Mouse (Mus musculus) stomach, embryonic 15.5 days (tissue): ENCODE results near the gene Rab7. TPM values are rescaled to one million over a fixed set of nuclear protein-coding genes. Genes with fewer than 3 reads are reported as not detected.
A peak's percentile ranks its signal among the peaks of the same experiment; 100 is the strongest.

Experiments
- ATAC-seq: fragments of 200-750 bp; cut with Nextera tagmentation; 2 replicates; pipeline ENCODE4 v1.8.0; 2017; ENCODE audit warnings: low read depth, moderate number of reproducible peaks, moderate TSS enrichment; ENCODE audit not compliant: insufficient read depth, low FRiP score
- H3K27ac ChIP-seq: fragments of 300-500 bp; sonication (generic); 2 replicates; pipeline ENCODE4 v1.5.1; 2015; ENCODE audit warnings: mild to moderate bottlenecking, inconsistent platforms
- H3K27me3 ChIP-seq: fragments of 300-500 bp; sonication (generic); replicated peaks from 2 replicates; pipeline ENCODE4 v1.6.1; 2015; ENCODE audit warnings: inconsistent platforms
- H3K36me3 ChIP-seq: fragments of 300-500 bp; sonication (generic); 2 replicates; pipeline ENCODE4 v1.6.1; 2015; ENCODE audit warnings: inconsistent platforms
- H3K4me1 ChIP-seq: fragments of 300-500 bp; sonication (generic); 2 replicates; pipeline ENCODE4 v1.6.1; 2015; ENCODE audit warnings: inconsistent platforms
- H3K4me2 ChIP-seq: fragments of 300-500 bp; sonication (generic); 2 replicates; pipeline ENCODE4 v1.6.1; 2015; ENCODE audit warnings: mild to moderate bottlenecking, inconsistent platforms
- H3K4me3 ChIP-seq: fragments of 300-500 bp; sonication (generic); replicated peaks from 2 replicates; pipeline ENCODE4 v1.5.1; 2015; ENCODE audit warnings: inconsistent platforms
- H3K9ac ChIP-seq: fragments of 300-500 bp; sonication (generic); 2 replicates; pipeline ENCODE4 v1.6.1; 2015; ENCODE audit warnings: inconsistent platforms
- H3K9me3 ChIP-seq: fragments of 300-500 bp; sonication (generic); 2 replicates; pipeline ENCODE4 v1.6.1; 2016; ENCODE audit warnings: inconsistent platforms
- WGBS: fragments of 180-500 bp; shearing (Covaris S2); methylation state at CpG from one replicate; pipeline ENCODE4 v1.1.7; 2015; 5-methylcytosine and 5-hydroxymethylcytosine counted together
- polyA plus RNA-seq: library from polyadenylated mRNA; unstranded; fragments of >200 nt; fragmentation: Nextera tagmentation; extraction: Ambion mirVana; gene quantifications from 2 replicates; pipeline ENCODE4 v1.2.1, GENCODE M21; 2015

Gene Rab7
- polyA plus RNA-seq, 1 experiment from 2014 or later, result 212 TPM

- Histone ChIP-seq H3K9me3 (no peaks in the 10 kb centered on the region), H3K4me1 (no peaks in the 10 kb centered on the region), H3K36me3 (no peaks in the 10 kb centered on the region), H3K9ac (no peak overlapping the region), H3K27ac (no peak overlapping the region), H3K4me2 (no peak overlapping the region), H3K27me3 (no peaks in the 10 kb centered on the region), H3K4me3 (no peak overlapping the region)
- no peak for ATAC-seq
- WGBS, result 59% methylated on average over 3 of the region's 3 CpGs
These were observed 20.9 kb upstream of the Rab7 start for GRCm38 (mm10) chr6:88065968-88066367.

DNA sequence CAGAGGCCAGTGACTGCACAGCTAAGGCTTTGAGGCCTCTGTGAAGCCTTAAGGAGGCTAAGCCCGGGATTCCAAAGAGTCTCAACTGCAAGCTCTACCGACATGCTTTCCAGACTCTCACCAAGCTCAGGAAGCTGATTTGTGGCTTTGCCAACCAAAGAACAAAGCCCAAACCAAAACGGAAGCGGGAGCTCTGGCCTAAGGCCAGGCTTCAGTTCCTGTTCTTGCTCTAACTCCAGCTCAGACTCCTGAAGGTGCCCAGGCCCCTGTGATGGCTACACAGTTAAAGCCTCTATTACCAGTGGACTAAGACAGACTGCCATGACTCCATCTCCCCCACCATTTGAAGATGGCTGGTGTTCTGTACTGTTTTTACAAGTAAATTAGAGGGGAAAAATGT, 20.0 kb upstream of the Rab7 start:
- Histone ChIP-seq H3K9ac (no peak overlapping the region), H3K9me3 (no peaks in the 10 kb centered on the region), H3K4me2 (no peak overlapping the region), H3K27ac (peak overlapping the region; percentile 67; the same call in 1 of the 2 replicates), H3K4me3 (no peak overlapping the region), H3K36me3 (no peaks in the 10 kb centered on the region), H3K27me3 (no peaks in the 10 kb centered on the region), H3K4me1 (no peaks in the 10 kb centered on the region)
- ATAC-seq, result no peak
- 55% methylated on average over 4 of the region's 4 CpGs for WGBS

- Histone ChIP-seq H3K27me3 (no peaks in the 10 kb centered on the region), H3K36me3 (no peaks in the 10 kb centered on the region), H3K27ac (no peak overlapping the region), H3K4me1 (no peaks in the 10 kb centered on the region), H3K4me3 (no peak overlapping the region), H3K9me3 (no peaks in the 10 kb centered on the region), H3K9ac (no peak overlapping the region), H3K4me2 (no peak overlapping the region)
- ATAC-seq, result no peak
- WGBS, result 71% methylated on average over 3 of the region's 3 CpGs
These were observed 19.1 kb upstream of the Rab7 start for GRCm38 (mm10) chr6:88064072-88064642.

- H3K36me3 ChIP-seq, result no peaks in the 10 kb centered on the region
- WGBS, result 76% methylated on average over 4 of the region's 4 CpGs
These were observed 17.3 kb upstream of the Rab7 start for GRCm38 (mm10) chr6:88062398-88062797.

DNA sequence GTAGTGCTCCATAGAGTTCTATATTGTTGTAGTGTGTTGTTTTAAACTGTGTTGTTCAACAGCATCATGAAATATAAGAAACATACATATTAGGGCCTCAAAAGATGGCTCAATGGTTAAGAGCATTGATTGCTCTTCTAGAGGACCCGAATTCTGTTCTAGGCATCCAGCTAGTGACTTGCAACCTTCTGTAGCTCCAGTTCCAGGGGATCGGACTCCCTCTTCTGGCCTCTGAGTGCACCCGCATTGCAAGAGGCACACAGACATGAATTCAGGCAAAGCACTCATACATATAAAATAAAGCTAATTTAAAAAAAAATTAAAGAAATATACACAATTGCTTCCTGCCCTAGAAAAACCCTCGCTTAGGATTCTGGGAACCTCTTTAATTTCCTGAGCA, 16.3 kb upstream of the Rab7 start:
- WGBS, result 83% methylated on average over 4 of the region's 4 CpGs
- H3K27me3 ChIP-seq, result no peaks in the 10 kb centered on the region
- no peak overlapping the region for H3K4me3 ChIP-seq
- H3K4me1 ChIP-seq, result no peaks in the 10 kb centered on the region
- no peaks in the 10 kb centered on the region for H3K9me3 ChIP-seq
- no peak for ATAC-seq
- H3K4me2 ChIP-seq, result no peak overlapping the region
- H3K36me3 ChIP-seq, result no peaks in the 10 kb centered on the region
- no peak overlapping the region for H3K27ac ChIP-seq
- H3K9ac ChIP-seq, result no peak overlapping the region

More at GRCm38 (mm10) chr6:88062398-88062797, 17.3 kb upstream of the Rab7 start:
- Histone ChIP-seq H3K27me3 (no peaks in the 10 kb centered on the region), H3K27ac (no peak overlapping the region), H3K9ac (no peak overlapping the region), H3K9me3 (no peaks in the 10 kb centered on the region), H3K4me3 (no peak overlapping the region), H3K4me1 (no peaks in the 10 kb centered on the region), H3K4me2 (no peak overlapping the region)
- no peak for ATAC-seq

- H3K4me1 ChIP-seq, result no peaks in the 10 kb centered on the region
- H3K9ac ChIP-seq, result no peak overlapping the region
These were observed 15.5 kb upstream of the Rab7 start for GRCm38 (mm10) chr6:88060602-88061001.

DNA sequence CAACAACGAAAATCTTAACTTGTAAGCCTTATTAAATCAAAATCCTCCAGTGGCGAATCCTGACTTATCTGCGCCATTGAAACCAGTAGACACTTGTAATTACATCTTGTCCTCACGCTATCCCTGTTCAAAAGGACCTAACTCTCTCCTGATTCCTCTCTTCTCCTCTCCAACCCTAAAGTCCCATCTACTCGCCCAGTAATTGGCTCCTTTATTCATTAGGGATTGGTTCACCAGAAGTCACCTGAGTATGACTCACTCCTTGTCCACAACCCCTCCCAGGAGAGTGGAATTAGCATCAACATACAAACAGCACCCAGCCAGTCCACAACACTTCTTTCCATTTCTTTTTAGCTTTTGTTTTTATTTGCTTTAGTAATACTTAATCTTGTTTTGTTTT, 14.8 kb upstream of the Rab7 start:
- WGBS, result 79% methylated on average over 5 of the region's 5 CpGs
- ATAC-seq, result no peak

More at GRCm38 (mm10) chr6:88060602-88061001, 15.5 kb upstream of the Rab7 start:
- no peak overlapping the region for H3K4me2 ChIP-seq
- no peak for ATAC-seq
- 76% methylated on average over 4 of the region's 4 CpGs for WGBS
- H3K27me3 ChIP-seq, result no peaks in the 10 kb centered on the region
- H3K9me3 ChIP-seq, result no peaks in the 10 kb centered on the region
- H3K27ac ChIP-seq, result no peak overlapping the region
- no peaks in the 10 kb centered on the region for H3K36me3 ChIP-seq
- no peak overlapping the region for H3K4me3 ChIP-seq

GRCm38 (mm10) chr6:88056866-88057265, 11.8 kb upstream of the Rab7 start:
- no peak for ATAC-seq
- Histone ChIP-seq H3K4me3 (no peak overlapping the region), H3K4me2 (no peak overlapping the region), H3K36me3 (no peaks in the 10 kb centered on the region), H3K4me1 (0 out of 2 replicates have a peak, but pooled peaks cover 5% of the 10 kb centered on the region), H3K27me3 (no peaks in the 10 kb centered on the region), H3K9me3 (no peaks in the 10 kb centered on the region), H3K9ac (no peak overlapping the region), H3K27ac (no peak overlapping the region)
- 81% methylated on average over 5 of the region's 5 CpGs for WGBS

More for the DNA sequence above, 14.8 kb upstream of the Rab7 start:
- H3K9me3 ChIP-seq, result no peaks in the 10 kb centered on the region
- H3K36me3 ChIP-seq, result no peaks in the 10 kb centered on the region
- H3K9ac ChIP-seq, result no peak overlapping the region
- no peak overlapping the region for H3K4me3 ChIP-seq
- H3K4me2 ChIP-seq, result no peak overlapping the region
- no peaks in the 10 kb centered on the region for H3K27me3 ChIP-seq
- no peak overlapping the region for H3K27ac ChIP-seq
- H3K4me1 ChIP-seq, result no peaks in the 10 kb centered on the region

GRCm38 (mm10) chr6:88055663-88056062, 10.6 kb upstream of the Rab7 start:
- Histone ChIP-seq H3K27ac (no peak overlapping the region), H3K4me2 (no peak overlapping the region), H3K27me3 (no peaks in the 10 kb centered on the region), H3K4me3 (no peak overlapping the region), H3K9me3 (no peaks in the 10 kb centered on the region), H3K36me3 (no peaks in the 10 kb centered on the region), H3K9ac (no peak overlapping the region), H3K4me1 (0 out of 2 replicates have a peak, but pooled peaks cover 5% of the 10 kb centered on the region)
- no peak for ATAC-seq
- WGBS, result 61% methylated on average over 5 of the region's 5 CpGs

GRCm38 (mm10) chr6:88054081-88054835, 9.2 kb upstream of the Rab7 start:
- 50% methylated on average over 9 of the region's 9 CpGs for WGBS
- Histone ChIP-seq H3K4me2 (no peak overlapping the region), H3K4me1 (0 out of 2 replicates have a peak, but pooled peaks cover 5% of the 10 kb centered on the region), H3K4me3 (no peak overlapping the region), H3K9me3 (no peaks in the 10 kb centered on the region), H3K36me3 (no peaks in the 10 kb centered on the region), H3K9ac (no peak overlapping the region), H3K27ac (no peak overlapping the region), H3K27me3 (no peaks in the 10 kb centered on the region)
- no peak for ATAC-seq

DNA sequence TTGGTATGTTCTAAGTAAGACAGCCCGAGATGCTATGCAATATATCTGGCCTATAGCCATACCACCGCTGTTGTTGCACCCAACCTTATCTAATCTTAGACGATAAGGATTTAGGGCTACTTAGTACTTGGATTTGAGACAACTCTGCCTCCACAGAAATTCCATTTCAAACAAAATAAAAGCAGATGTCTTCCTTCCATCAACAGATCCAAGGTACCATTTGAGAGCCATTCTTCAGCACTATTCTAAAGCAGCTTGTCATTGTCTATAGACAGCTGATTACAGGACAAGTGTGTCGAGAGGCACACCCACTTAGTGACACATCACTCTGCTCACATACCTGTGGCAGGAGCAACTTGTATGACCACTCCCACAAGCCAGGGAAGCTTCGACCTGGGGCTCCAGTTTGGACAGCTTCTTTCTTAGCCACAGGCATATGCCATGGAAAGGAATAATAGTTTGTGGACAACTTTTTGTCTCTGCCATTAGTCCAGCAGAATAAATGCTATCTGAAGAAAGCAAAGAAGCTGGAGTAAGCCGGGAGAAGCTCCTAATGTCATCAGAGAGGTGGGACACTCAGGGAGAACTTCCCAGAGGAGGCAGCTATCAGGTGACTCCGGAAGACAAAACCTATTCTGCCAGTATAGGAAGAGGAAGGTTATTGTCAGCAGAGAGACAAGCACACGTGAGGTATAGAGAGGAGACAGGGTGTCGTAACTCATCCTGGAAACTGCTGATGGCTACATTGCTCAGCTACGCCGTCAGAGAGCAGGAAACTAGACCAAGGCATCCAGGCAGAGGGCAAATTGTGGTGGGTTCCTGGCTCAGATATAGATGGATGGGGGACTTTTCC, 8.4 kb upstream of the Rab7 start:
- Histone ChIP-seq H3K4me2 (no peak overlapping the region), H3K4me3 (no peak overlapping the region), H3K27me3 (no peaks in the 10 kb centered on the region), H3K27ac (no peak overlapping the region), H3K9me3 (no peaks in the 10 kb centered on the region), H3K4me1 (0 out of 2 replicates have a peak, but pooled peaks cover 5% of the 10 kb centered on the region), H3K36me3 (no peaks in the 10 kb centered on the region), H3K9ac (no peak overlapping the region)
- WGBS, result 45% methylated on average over 11 of the region's 11 CpGs
- ATAC-seq, result no peak

GRCm38 (mm10) chr6:88051206-88051605, 6.1 kb upstream of the Rab7 start:
- Histone ChIP-seq H3K4me2 (no peak overlapping the region), H3K4me1 (0 out of 2 replicates have a peak, but pooled peaks cover 5% of the 10 kb centered on the region), H3K27me3 (no peaks in the 10 kb centered on the region), H3K9ac (no peak overlapping the region), H3K4me3 (no peak overlapping the region), H3K27ac (no peak overlapping the region), H3K36me3 (no peaks in the 10 kb centered on the region), H3K9me3 (no peaks in the 10 kb centered on the region)
- ATAC-seq, result no peak
- 84% methylated on average over 5 of the region's 5 CpGs for WGBS
